Mouse (Mus musculus): Measurements from ENCODE around the gene Scn4a.

GRCm38 (mm10) chr11:106366316-106366715 is 13.2 kb upstream of the Scn4a start:
- TF ChIP-seq GATA1 (IDR thresholded peaks at IDR 0.05; ENCODE audit: borderline replicate concordance, low read length), result no peak
- no peak for TF ChIP-seq FLI1 (IDR thresholded peaks at IDR 0.05; ENCODE audit: low read length)

Measured in megakaryocyte, embryonic 14.5 days (primary cell).